Mouse (Mus musculus) monocyte, adult 2 months (primary cell): ENCODE data around the gene Sigirr.
A peak's percentile ranks its signal among the peaks of the same experiment; 100 is the strongest.

Experiments
- DNase-seq, 2 experiments: peaks; one replicate each; pipeline ENCODE4 v3.0.0; 2022; ENCODE audit warnings: low spot score in 2 of 2, low read depth in 1 of 2

The Sigirr gene

GRCm38 (mm10) chr7:141061269-141061692 is 39.1 kb downstream of the Sigirr start:
- DNase-seq, result no peak

GRCm38 (mm10) chr7:141060426-141061242 is 39.7 kb downstream of the Sigirr start, which contains the start of gene B4galnt4:
B4galnt4 (plus strand) TSS chr7:141061104.
- no peak for DNase-seq

GRCm38 (mm10) chr7:141059929-141060328 is 40.4 kb downstream of the Sigirr start:
- DNase-seq, result no peak

DNA sequence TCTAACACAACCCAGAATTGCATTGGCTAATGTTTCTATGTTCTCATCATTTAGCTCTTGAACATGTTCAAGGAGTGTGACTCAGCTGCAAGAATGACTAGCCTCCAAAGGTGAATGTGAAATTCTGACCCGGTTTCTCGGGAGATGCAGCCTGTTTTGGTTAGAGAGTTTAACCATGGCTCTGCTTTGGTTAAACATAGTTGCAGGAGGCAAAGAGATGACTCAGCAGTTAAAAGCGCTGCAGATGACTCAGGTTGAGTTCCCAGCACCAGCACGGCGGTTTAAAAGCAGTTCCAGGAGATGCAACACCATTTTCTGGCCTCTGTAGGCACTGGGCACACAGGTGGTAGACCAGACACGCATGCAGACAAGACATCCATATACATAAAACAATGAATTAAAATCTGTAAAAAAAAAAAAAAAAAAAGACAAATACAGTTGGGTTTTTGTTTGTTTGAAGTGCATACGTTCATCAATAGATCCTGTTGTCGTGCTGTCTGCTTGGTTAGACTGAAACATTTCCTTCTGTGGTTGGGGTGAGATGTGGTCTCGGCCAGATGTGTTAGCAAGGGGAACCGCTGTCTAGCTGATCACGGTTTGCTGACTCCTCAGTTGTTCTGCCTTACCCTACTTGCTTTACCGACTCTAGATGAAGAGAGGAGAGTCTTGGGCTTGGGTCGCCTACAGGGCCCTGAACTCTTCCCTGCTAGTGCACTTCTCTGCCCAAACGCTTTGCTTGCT is 41.6 kb downstream of the Sigirr start:
- DNase-seq, result no peak

DNA sequence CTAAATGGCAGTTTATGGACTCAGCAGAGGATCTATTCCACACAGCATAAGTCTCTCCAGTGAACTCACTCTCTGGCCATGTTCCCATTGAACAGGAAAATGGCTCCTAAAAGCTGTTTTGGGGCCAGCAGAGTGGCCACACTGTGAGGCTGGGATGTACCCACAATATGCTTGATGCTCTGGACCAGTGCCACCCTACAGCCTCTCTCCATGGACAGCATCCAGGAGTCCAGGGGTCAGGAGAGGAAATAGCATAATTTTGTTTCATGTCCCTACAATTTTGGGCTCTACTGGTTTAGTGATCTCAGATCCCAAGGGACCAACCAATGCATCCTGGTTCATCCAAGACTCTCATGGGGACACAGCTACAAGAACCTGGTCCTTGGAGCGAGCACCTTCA is 42.8 kb downstream of the Sigirr start:
- DNase-seq, result no peak

GRCm38 (mm10) chr7:141056976-141057375 is 43.4 kb downstream of the Sigirr start:
- peak in 1 of 2 experiments; percentile 42 for DNase-seq

DNA sequence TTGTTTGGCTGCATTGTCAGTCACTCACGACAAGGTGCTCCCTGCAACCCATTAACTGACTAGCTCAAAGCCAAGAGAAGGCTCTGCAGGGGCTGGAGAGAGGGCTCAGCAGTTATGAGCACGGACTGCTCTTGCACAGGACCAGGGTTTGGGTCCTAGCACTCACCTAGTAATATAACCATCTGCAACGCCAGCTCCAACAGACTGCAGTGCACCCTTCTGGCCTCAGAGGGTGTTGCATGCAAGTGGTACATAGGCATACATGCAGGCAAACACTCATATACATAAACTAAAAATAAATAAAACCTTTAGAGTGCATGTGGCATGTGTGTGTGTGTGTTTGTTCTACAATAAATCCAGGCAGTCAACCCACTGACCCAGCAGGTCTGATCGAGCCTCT is 44.6 kb downstream of the Sigirr start:
- no peak for DNase-seq

GRCm38 (mm10) chr7:141052421-141052820 is 48.0 kb downstream of the Sigirr start:
- DNase-seq, result no peak

DNA sequence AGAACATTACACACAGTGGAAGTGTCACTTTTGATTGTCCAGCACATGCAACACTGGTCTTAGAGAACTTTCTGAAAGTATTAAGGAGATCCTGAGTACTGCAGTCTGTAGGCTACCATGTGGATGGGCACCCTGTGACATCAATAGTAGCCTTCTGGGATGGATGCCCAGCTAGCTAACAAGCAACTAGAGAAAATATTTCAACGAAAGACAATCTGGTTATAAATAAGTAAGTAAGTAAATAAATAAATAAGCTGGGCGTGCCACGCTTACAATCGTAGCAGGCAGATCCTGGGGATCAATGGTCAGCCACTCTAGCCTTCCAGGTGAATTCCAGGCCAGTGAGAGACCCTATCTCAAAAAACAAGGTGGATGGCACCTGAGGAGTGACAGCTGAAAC is 48.4 kb downstream of the Sigirr start:
- no peak for DNase-seq

- no peak for DNase-seq
These were observed 49.2 kb downstream of the Sigirr start for GRCm38 (mm10) chr7:141051060-141051685.

- no peak for DNase-seq
These were observed 51.0 kb downstream of the Sigirr start for GRCm38 (mm10) chr7:141049326-141049725.

DNA sequence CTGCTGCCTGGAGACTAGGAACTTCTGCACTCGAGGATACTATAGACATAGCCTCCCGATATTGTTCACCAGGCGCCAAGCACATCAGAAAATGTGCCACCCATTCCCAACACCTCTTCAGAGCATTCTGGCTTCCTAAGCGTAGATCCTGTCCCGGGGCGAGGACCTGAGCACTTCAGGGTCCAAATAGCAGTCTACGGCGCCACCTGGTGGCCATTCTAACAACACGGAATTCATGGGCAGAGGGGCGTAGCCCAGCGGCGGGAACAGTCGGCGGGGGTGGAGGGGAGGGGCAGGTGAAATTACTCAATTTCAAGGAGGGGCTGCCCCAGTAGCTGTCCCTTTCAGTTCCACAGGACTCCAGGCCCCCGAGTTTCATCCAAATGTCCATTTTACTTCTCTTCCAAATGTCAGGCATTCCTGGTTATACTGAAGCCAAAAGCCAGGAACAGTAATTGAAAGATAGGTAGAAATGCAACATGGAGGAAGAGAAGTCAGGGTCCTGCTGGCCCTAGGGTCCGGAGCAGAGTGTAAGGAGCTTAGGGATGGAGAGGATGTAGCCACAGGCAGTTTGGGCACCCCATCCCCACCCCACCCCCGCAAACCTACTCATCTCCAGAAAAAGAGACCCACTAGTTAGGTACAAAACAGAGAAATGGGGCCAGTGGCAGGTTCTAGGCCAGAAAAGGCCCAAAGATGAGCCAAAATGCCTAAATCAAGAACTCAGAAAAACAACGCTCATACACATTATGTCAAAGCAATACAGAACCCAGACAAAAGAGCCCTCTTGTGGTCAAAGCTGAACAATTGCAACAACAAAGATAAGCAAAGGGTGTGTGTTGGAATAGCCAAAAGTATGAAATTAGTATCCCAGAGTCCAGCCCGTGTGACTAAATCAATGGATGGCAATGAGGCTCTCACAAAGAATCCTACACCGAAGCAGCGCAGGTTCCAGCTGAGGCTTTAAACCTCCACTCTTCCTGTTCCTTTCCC is 51.9 kb downstream of the Sigirr start:
- peak; percentile 57 to 85 for DNase-seq

DNA sequence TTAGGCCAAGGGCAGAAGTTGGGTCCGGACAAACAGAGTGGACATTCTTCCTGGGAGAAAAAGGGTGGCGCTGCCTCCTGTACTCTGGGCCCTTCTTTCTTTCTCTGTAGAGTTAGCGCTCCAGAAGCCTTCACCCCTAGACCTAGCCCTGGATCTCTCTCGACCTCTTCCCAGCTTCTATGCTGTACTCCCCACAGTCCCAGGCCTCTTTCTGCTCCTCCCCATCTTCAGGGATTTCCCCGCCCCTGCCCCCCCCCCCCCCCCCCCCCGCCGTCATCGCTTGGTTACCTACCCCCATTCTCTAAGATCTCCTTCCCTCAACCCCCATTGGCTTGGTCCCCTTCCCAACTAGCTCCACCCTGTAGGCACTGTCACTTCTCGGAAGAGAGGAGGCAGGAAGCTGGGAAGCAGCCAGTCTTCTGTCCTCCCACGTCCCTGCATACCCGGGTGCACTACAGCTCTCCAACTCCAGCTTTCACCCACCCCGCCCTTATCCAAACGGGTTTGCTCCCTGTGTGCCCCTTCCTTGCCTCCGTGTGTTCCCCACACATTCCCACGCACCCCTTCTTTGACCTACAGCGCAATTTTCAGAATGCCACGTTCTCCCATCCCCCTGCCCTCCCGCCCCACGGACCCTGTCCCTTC is 52.7 kb downstream of the Sigirr start:
- no peak for DNase-seq

- DNase-seq, result no peak
These were observed 53.3 kb downstream of the Sigirr start for GRCm38 (mm10) chr7:141046931-141047580.

DNA sequence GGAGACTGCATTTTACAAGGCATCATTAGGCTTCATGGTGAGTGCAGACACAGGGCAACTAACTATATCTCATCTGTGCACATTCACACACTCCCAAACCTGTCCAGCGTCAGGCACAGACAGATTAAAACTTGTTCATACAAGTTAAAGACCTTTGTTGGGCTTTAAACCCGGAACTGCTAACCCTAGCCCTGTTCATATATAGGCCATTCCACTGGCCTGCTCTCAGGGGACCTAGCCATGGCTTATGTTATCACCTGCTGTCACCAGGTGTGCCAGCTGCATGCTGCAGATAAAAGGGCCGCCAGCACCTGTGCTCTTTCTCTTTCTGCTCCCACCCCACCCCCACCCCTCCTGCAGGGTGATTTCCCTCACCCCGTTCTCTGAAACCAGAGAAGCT is 57.8 kb downstream of the Sigirr start:
- no peak for DNase-seq

DNA sequence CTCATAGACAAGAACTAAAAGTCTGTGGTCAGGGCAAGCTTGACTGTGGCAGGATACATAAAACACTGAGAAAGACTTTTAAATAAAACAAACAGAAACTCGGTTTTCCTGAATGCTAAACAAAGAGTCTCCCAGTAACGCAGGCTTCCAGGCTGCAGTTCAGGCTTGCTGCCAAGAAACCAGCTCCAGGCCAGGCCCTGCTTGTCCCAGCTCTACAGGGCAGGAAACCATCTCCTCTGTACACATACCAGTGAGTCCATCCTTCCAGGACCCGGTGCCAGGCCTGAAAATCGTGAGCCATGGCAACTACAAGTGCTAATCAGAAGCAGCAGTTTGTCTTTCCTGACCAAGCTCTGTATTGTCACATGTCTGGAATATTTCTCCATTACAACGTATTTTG is 58.7 kb downstream of the Sigirr start:
- DNase-seq, result no peak
